Mouse (Mus musculus) liver, adult 2 months (tissue): Measurements from ENCODE around the gene Heatr4. TPM values are rescaled to one million over a fixed set of nuclear protein-coding genes. Genes with fewer than 3 reads are reported as not detected.

Experiments used
- DNase-seq: peaks from one replicate; pipeline ENCODE4 v3.0.0-alpha.2; 2011; ENCODE audit warnings: low read depth, low spot score; ENCODE audit errors: extremely low read depth
- H3K27ac ChIP-seq: fragments of 200-500 bp; replicated peaks from 2 replicates; pipeline ENCODE4 v1.5.1; 2012; ENCODE audit warnings: low read depth, mild to moderate bottlenecking, control low read depth, inconsistent platforms, low read length; ENCODE audit not compliant: insufficient read depth
- H3K27me3 ChIP-seq: fragments of 200-500 bp; 2 replicates; pipeline ENCODE4 v1.6.1; 2012; ENCODE audit warnings: mild to moderate bottlenecking, moderate library complexity, low read length, inconsistent platforms; ENCODE audit not compliant: control insufficient read depth, insufficient read depth
- H3K36me3 ChIP-seq: fragments of 200-500 bp; 2 replicates; pipeline ENCODE4 v1.6.1; 2012; ENCODE audit warnings: low read length, inconsistent platforms; ENCODE audit not compliant: control insufficient read depth, insufficient read depth
- H3K4me1 ChIP-seq: fragments of 200-500 bp; 2 replicates; pipeline ENCODE4 v1.6.1; 2011; ENCODE audit warnings: low read length; ENCODE audit not compliant: control insufficient read depth, insufficient read depth
- H3K4me3 ChIP-seq: fragments of 200-500 bp; 2 replicates; pipeline ENCODE4 v1.5.1; 2011; ENCODE audit warnings: low read depth, mild to moderate bottlenecking, control low read depth, low read length, moderate library complexity; ENCODE audit not compliant: insufficient read depth
- H3K79me2 ChIP-seq: fragments of 200-500 bp; 2 replicates; pipeline ENCODE4 v1.6.1; 2012; ENCODE audit warnings: inconsistent platforms, mild to moderate bottlenecking, low read length, moderate library complexity; ENCODE audit not compliant: control insufficient read depth, insufficient read depth
- H3K9ac ChIP-seq: fragments of 200-500 bp; 2 replicates; pipeline ENCODE4 v1.6.1; 2012; ENCODE audit warnings: low read depth, mild to moderate bottlenecking, control low read depth, inconsistent platforms, low read length
- CTCF ChIP-seq: fragments of 200-500 bp; IDR thresholded peaks from 2 replicates; pipeline ENCODE4 v1.5.1; 2011; ENCODE audit warnings: low read depth, low read length, control low read depth
- POLR2A ChIP-seq: fragments of 200-500 bp; IDR thresholded peaks from 2 replicates; pipeline ENCODE4 v1.6.1; 2011; ENCODE audit warnings: low read length, control low read depth; ENCODE audit not compliant: insufficient read depth; ENCODE audit errors: extremely low read depth
- WGBS: fragments of 180-500 bp; shearing (Covaris S2); methylation state at CpG from one replicate; pipeline ENCODE4 v1.1.7; 2018; 5-methylcytosine and 5-hydroxymethylcytosine counted together
- polyA plus RNA-seq: library from polyadenylated mRNA; depleted of rRNA; stranded (reverse); fragments of >200 nt; gene quantifications from 2 replicates; pipeline ENCODE4 v1.2.3, GENCODE M21; 2012
- total RNA-seq: library from RNA; depleted of rRNA; stranded (reverse); fragments of >200 nt; gene quantifications from 2 replicates; pipeline ENCODE4 v1.2.3, GENCODE M21; 2014

The Heatr4 gene
- total and polyA plus RNA-seq, 2 experiments, result not detected

- Histone ChIP-seq H3K27ac (peak overlapping the region; percentile 91), H3K79me2 (peaks cover 14% of the 10 kb centered on the region; the same call in 1 of the 2 replicates), H3K4me1 (peaks cover 26% of the 10 kb centered on the region), H3K27me3 (no peaks in the 10 kb centered on the region), H3K4me3 (no peak overlapping the region), H3K9ac (no peak overlapping the region), H3K36me3 (no peaks in the 10 kb centered on the region)
- peak; percentile 35 for DNase-seq
- no peak for TF ChIP-seq POLR2A
- no peak for TF ChIP-seq CTCF
- WGBS, result 73% methylated on average over 1 of the region's 1 CpGs
Observed at GRCm38 (mm10) chr12:83923486-83923859, 61.2 kb downstream of the Heatr4 start.

GRCm38 (mm10) chr12:83922724-83923485, 61.7 kb downstream of the Heatr4 start:
- TF ChIP-seq POLR2A (no peak), CTCF (no peak)
- peaks cover 26% of the 10 kb centered on the region for H3K4me1 ChIP-seq
- H3K79me2 ChIP-seq, result peaks cover 14% of the 10 kb centered on the region; the same call in 1 of the 2 replicates
- no peaks in the 10 kb centered on the region for H3K27me3 ChIP-seq
- DNase-seq, result peak; percentile 96
- peak overlapping the region; percentile 80 for H3K9ac ChIP-seq
- peak overlapping the region; percentile 74 for H3K27ac ChIP-seq
- no peaks in the 10 kb centered on the region for H3K36me3 ChIP-seq
- peak overlapping the region; percentile 68; the same call in 1 of the 2 replicates for H3K4me3 ChIP-seq
- WGBS, result 11% methylated on average over 8 of the region's 8 CpGs

- Histone ChIP-seq H3K79me2 (peaks cover 16% of the 10 kb centered on the region; the same call in 1 of the 2 replicates), H3K9ac (peak within 1 kb of the TSS; percentile 98), H3K27me3 (no peaks in the 10 kb centered on the region), H3K27ac (peak within 1 kb of the TSS; percentile 89), H3K4me1 (peaks cover 27% of the 10 kb centered on the region), H3K36me3 (no peaks in the 10 kb centered on the region), H3K4me3 (peak within 1 kb of the TSS; percentile 86)
- TF ChIP-seq CTCF (no peak), POLR2A (peak; percentile 97)
- peak; percentile 99 for DNase-seq
- under 1% methylated on average over 60 of the region's 63 CpGs for WGBS
Observed at GRCm38 (mm10) chr12:83921535-83922381, 62.9 kb downstream of the Heatr4 start, which contains the start of gene Numb. Numb (minus strand) TSS chr12:83921934.

- no peak for DNase-seq
- Histone ChIP-seq H3K27me3 (no peaks in the 10 kb centered on the region), H3K36me3 (peaks cover 2% of the 10 kb centered on the region), H3K4me3 (peak overlapping the region; percentile 86), H3K27ac (peak overlapping the region; percentile 89), H3K9ac (peak overlapping the region; percentile 98), H3K79me2 (peaks cover 18% of the 10 kb centered on the region; the same call in 1 of the 2 replicates), H3K4me1 (peaks cover 28% of the 10 kb centered on the region)
- 2% methylated on average over 31 of the region's 31 CpGs for WGBS
- TF ChIP-seq CTCF (no peak), POLR2A (no peak)
Observed at GRCm38 (mm10) chr12:83920721-83921441, 63.8 kb downstream of the Heatr4 start.

- Histone ChIP-seq H3K27ac (no peak overlapping the region), H3K4me1 (peaks cover 23% of the 10 kb centered on the region), H3K36me3 (peaks cover 8% of the 10 kb centered on the region), H3K9ac (no peak overlapping the region), H3K27me3 (no peaks in the 10 kb centered on the region), H3K4me3 (no peak overlapping the region), H3K79me2 (peaks cover 23% of the 10 kb centered on the region)
- WGBS, result 71% methylated on average over 9 of the region's 9 CpGs
- TF ChIP-seq POLR2A (no peak), CTCF (no peak)
- DNase-seq, result no peak
Observed at GRCm38 (mm10) chr12:83916884-83917283, 67.8 kb downstream of the Heatr4 start.
